Comparison of ENCODE assay signal across 10 mouse cellular contexts in genomic region chr2:106195170-106195569, GRCm38 (mm10).
A peak's percentile ranks its signal among the peaks of the same experiment; 100 is the strongest.
DNase-seq lines count a peak whose midpoint lies in the region; ATAC-seq lines count a peak whose summit lies in the region.
"Had no signal": no experiment of that assay in that cellular context is flagged by ENCODE, and none has a peak within 500 bp of the region (broad histone marks: within the 10 kb centered on the region; RNA-seq: fewer than 3 reads in every experiment).

No protein-coding gene starts in this region.

- no peak overlapping the region; the same call in 1 of the 2 replicates for H3K9ac ChIP-seq in hindbrain, embryonic 13.5 days
- H3K9ac ChIP-seq in neural tube, embryonic 14.5 days (replicated peaks; ENCODE audit: low read depth, low read length) = no peak overlapping the region
- H3K9ac ChIP-seq: liver, embryonic 13.5 days had no signal

- ATAC-seq in hindbrain, embryonic 13.5 days (ENCODE audit: low FRiP score) = no peak; the same call in 1 of the 2 replicates
- 0 out of 2 replicates have a peak, but pooled peaks have one; percentile 29 for ATAC-seq in neural tube, embryonic 14.5 days (ENCODE audit: low read depth)
- no peak for ATAC-seq in CD4-positive, CD25-positive, alpha-beta regulatory T cell, adult 4 months

- H3K36me3 ChIP-seq in embryonic facial prominence, embryonic 10.5 days (replicated peaks) = no peaks in the 10 kb centered on the region
- no peaks in the 10 kb centered on the region for H3K36me3 ChIP-seq in hindbrain, embryonic 13.5 days
- no peaks in the 10 kb centered on the region for H3K36me3 ChIP-seq in neural tube, embryonic 14.5 days (ENCODE audit: control insufficient read depth, insufficient read depth, low read length)
- H3K36me3 ChIP-seq: heart, embryonic 13.5 days; liver, embryonic 13.5 days had no signal

- H3K27ac ChIP-seq in embryonic facial prominence, embryonic 10.5 days (replicated peaks) = no peak overlapping the region
- no peak overlapping the region for H3K27ac ChIP-seq in hindbrain, embryonic 13.5 days
- no peak overlapping the region for H3K27ac ChIP-seq in neural tube, embryonic 14.5 days (ENCODE audit: low read depth, low read length)
- H3K27ac ChIP-seq: heart, embryonic 13.5 days; liver, embryonic 13.5 days had no signal

- H3K27me3 ChIP-seq in embryonic facial prominence, embryonic 10.5 days (replicated peaks; ENCODE audit: low read depth, poor library complexity, severe bottlenecking) = peaks cover 50% of the 10 kb centered on the region
- peaks cover 24% of the 10 kb centered on the region for H3K27me3 ChIP-seq in hindbrain, embryonic 13.5 days
- H3K27me3 ChIP-seq in neural tube, embryonic 14.5 days (ENCODE audit: control insufficient read depth, insufficient read depth, low read length) = no peaks in the 10 kb centered on the region
- H3K27me3 ChIP-seq: liver, embryonic 13.5 days had no signal

- peak overlapping the region; percentile 61 for H3K4me2 ChIP-seq in hindbrain, embryonic 13.5 days
- H3K4me2 ChIP-seq in neural tube, embryonic 14.5 days (ENCODE audit: low read depth, low read length) = peak overlapping the region; percentile 70; the same call in 1 of the 2 replicates
- H3K4me2 ChIP-seq: liver, embryonic 13.5 days had no signal

- H3K4me3 ChIP-seq in embryonic facial prominence, embryonic 10.5 days = peak overlapping the region; percentile 56; the same call in 1 of the 2 replicates
- no peak overlapping the region for H3K4me3 ChIP-seq in hindbrain, embryonic 13.5 days
- H3K4me3 ChIP-seq in neural tube, embryonic 14.5 days (ENCODE audit: low read depth, low read length) = no peak overlapping the region
- H3K4me3 ChIP-seq: liver, embryonic 13.5 days had no signal

- H3K9me3 ChIP-seq in embryonic facial prominence, embryonic 10.5 days = peaks cover 3% of the 10 kb centered on the region; the same call in 1 of the 2 replicates
- peaks cover 3% of the 10 kb centered on the region; the same call in 1 of the 2 replicates for H3K9me3 ChIP-seq in hindbrain, embryonic 13.5 days
- no peaks in the 10 kb centered on the region for H3K9me3 ChIP-seq in neural tube, embryonic 14.5 days (ENCODE audit: control insufficient read depth, low read length)
- H3K9me3 ChIP-seq: liver, embryonic 13.5 days had no signal

- peak; percentile 88 for DNase-seq in cerebellum, adult 8-10 months
- peak; percentile 23 for DNase-seq in embryonic facial prominence, embryonic 10.5 days (ENCODE audit: low spot score)
- no peak for DNase-seq in lung, postnatal 25 days (ENCODE audit: low spot score)
- no peak for DNase-seq in thymus, postnatal 0 days (ENCODE audit: low spot score)
- no peak for DNase-seq in right cerebral cortex, adult 18-20 months

- 11% methylated on average over 7 of the region's 7 CpGs for WGBS in embryonic facial prominence, embryonic 10.5 days
- WGBS in hindbrain, embryonic 13.5 days = 4% methylated on average over 7 of the region's 7 CpGs
- 7% methylated on average over 7 of the region's 7 CpGs for WGBS in neural tube, embryonic 14.5 days

- H3K4me1 ChIP-seq in embryonic facial prominence, embryonic 10.5 days = peaks cover 18% of the 10 kb centered on the region
- peaks cover 20% of the 10 kb centered on the region for H3K4me1 ChIP-seq in hindbrain, embryonic 13.5 days (replicated peaks)
- H3K4me1 ChIP-seq in neural tube, embryonic 14.5 days (ENCODE audit: control insufficient read depth, insufficient read depth, low read length) = 0 out of 2 replicates have a peak, but pooled peaks cover 4% of the 10 kb centered on the region
- H3K4me1 ChIP-seq: liver, embryonic 13.5 days had no signal

Comparison
In these comparisons a context has a peak if more than half of its experiments do, and no peak if none do; other contexts are left out.
1. DNase-seq: peak in cerebellum, adult 8-10 months (single experiment) and embryonic facial prominence, embryonic 10.5 days (single experiment); none in lung, postnatal 25 days (single experiment), thymus, postnatal 0 days (single experiment) and right cerebral cortex, adult 18-20 months (single experiment).